Mouse (Mus musculus) brain, adult 2 months (tissue): ENCODE measurements at regions not wholly inside any gene's neighbourhood (a gene's known extent, or its start where the extent isn't known, plus 50 kb on each side); places are given as distances from the start of the nearest gene placed in this dataset.

ENCODE experiments used
- DNase-seq: peaks from one replicate; pipeline ENCODE4 v3.0.0; 2011; ENCODE audit warnings: low read depth, low spot score

DNA sequence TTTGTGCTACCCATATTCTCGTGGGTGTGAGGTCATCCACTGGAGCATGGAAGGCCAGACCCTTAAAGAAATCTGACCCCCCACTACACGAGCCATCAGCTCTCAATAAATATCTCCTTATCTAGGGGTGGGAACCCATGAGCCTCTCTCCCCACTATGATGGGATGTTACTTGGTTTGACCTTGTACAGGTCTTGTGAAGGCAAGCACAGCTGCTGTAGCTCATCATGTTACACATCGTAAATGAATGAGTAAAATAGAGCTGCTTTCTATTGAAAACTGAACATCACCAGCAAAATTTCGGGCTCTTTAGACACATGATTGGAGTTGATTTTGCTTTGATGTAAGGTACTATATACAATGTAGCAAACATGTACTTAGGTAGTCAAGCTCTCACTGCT lies 414.8 kb upstream of the Frg1 start:
- no peak for DNase-seq

DNA sequence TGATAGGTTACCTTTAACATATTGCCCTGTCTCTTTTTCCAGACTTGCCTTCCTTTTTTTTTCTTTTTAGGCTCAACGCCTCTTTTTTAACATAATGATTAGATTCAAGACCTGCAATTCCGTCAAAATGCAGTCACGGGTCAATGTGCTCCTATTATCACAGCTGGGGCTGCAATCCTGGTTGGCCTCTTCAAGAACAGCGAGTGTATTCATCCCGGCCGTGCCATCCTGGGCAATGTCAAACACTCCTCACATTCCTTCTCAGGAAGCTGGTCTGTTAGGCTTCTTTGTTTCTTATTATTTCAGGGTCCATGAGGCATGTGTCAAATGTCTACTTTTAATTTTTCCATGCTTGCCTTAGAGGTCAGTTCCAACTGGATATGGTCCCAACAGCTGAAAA lies 413.5 kb upstream of the Frg1 start:
- no peak for DNase-seq

DNA sequence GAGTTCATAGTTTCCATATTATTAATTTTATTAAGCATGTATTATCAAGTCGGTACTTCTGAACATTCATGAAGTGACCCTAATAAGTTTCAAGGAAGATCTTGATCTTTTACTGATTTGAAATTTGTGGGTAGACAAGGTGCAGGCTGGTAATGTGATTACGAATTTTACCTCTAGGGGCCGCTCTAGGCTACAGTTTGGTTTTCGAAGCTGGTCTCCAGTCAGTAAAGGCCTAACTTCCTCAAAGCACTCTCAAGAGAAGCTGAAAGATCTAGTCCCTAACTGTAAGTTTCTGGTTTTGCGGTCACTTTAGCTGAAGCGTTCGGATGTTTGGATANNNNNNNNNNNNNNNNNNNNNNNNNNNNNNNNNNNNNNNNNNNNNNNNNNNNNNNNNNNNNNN lies 408.1 kb upstream of the Frg1 start:
- peak; percentile 74 for DNase-seq

DNA sequence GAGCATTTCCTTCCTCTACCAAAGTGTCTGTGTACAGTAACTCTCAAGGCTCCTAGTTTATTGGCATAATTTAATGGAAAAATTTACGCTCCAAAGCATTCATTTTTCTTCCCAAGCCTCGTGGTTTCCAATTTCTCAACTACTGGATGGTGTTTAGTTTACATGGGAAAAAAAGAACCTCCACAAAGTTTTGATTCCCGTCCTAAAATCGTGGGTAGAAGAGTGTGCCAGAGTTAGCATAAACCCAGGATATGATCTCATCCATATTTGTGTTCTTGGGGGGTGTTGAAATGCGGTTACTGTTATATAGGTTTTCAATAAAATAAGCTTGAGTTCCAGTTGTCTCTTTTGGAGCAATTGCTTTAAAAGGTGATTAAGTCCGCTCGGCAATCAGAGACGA lies 406.2 kb upstream of the Frg1 start:
- no peak for DNase-seq

DNA sequence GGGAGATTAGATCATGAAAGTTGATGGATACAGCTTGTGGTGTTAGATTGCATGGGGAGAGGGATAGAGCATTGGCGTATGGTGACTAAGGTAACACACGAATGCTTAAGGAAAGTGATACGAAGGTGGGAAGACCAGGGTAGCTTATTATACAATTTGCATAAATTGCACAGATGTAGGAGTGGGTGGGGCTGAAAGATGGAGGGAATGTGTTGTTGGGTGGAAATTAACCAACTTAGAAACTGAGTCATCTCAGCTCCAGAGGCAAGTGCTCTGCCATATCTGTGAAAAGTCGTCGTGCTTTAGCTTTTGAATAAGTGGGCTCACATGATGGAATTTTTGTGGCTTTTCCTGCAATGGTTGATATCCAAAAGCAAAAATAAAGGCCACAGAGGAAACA lies 404.8 kb upstream of the Frg1 start:
- DNase-seq = peak; percentile 75

DNA sequence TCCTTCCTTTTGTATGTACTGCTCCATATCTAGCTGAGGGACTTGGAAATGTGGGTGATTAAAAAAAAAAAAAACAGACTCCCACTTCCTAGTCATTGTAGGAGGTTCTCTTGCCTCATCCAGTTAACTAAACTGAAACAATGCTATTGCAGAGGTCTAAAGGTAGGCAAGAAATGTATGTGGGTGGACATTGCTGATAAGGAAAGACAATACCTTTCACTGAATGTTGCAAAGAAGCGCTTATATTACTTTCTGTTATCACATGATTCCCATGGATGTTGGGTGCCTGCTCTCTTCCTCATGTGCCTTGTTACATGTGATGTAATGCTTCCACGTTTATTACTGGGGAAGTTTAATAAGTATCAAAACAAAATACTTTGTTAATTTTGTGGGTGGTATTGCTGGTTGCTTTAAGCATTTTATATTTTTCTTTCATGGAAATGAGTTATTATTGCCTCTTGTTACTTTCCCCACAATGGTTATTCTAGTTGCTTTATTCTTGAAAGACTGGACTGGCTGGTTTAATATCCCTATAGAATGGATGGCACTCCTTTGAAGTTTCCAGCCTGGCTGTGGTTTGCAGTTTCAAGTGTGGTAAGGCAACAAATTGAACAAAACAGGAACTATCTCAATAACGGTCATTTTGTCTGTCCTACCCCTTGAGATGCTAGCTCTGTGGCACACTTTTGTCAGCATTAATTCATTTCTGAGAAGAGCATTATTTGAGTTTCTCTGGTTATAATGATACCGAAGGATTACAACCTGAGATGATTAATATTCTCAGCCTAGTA lies 403.9 kb upstream of the Frg1 start:
- no peak for DNase-seq

DNA sequence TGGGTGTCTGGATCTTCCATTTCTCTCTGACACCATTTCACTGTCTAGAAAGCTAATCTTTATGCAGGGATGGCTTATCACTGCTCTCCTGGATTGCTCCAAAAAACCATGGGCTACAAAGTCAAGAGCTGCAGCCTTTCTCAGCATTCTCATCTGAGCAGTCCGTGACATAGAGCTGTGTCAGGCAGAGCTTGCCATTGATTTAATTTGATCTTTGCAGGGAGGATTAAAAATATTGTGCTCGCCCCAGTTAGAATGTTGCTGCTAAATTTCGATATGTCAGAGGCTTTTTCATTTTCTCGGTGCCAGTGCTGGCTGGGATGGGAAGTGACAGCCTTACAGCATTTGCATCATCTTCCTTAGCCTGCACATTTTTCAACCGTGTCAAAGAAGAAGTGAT lies 401.7 kb upstream of the Frg1 start:
- DNase-seq = peak; percentile 60

DNA sequence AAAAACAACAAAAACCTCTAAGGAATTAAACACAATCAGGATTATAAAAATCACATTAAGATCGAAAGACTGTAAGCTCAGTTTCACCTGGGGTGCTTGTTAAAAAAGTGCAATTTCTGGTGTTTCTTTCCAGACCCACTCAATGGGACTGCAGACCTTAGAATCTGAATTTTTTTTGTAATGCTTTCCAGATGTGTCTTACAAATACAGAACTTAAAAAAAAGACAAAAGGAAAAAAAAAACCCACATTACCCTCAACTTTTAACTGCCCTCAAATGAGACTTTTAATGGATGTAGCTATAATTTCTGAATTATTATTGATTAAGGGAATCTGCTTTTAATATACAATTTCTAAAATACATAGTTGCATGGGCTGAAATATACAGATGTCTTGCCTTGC lies 401.2 kb upstream of the Frg1 start:
- no peak for DNase-seq

DNA sequence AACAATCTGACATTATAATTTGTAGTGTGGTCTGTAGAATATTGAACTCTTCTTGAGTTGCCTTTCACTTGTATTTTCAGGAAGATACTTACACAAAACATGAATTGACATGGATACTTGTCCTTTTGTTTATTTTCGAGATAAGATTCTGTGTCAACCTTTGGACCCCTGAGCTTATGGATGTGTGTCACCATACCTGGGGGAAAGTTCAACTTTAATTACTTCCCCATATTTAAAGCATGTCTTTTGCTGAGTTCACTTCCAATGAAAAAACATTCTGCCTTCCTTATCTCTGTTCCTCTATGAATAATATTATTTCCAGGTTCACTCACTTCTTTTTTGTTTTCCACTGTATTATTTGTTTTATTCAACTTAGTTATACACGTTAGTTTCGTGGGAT lies 398.4 kb upstream of the Frg1 start:
- no peak for DNase-seq

DNA sequence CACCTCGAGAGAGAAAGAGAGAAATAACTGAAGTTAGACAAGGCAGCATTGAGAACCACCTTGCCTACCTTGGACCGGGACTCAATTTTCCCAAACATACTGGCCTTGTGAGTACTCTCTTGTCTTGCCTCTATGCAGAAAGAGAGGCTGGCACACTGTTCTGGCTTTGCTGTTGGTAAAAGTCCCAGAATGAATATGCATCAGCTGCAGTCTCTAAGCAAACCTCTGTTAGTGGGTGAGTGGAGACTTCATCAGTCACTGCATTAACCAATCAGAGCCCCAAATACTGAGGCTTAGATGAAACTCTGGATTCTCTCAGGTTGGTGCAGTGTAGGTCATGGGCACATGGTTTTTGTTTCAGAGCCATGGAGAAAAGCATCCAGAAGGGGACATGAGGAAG lies 378.8 kb upstream of the Frg1 start:
- DNase-seq = no peak

DNA sequence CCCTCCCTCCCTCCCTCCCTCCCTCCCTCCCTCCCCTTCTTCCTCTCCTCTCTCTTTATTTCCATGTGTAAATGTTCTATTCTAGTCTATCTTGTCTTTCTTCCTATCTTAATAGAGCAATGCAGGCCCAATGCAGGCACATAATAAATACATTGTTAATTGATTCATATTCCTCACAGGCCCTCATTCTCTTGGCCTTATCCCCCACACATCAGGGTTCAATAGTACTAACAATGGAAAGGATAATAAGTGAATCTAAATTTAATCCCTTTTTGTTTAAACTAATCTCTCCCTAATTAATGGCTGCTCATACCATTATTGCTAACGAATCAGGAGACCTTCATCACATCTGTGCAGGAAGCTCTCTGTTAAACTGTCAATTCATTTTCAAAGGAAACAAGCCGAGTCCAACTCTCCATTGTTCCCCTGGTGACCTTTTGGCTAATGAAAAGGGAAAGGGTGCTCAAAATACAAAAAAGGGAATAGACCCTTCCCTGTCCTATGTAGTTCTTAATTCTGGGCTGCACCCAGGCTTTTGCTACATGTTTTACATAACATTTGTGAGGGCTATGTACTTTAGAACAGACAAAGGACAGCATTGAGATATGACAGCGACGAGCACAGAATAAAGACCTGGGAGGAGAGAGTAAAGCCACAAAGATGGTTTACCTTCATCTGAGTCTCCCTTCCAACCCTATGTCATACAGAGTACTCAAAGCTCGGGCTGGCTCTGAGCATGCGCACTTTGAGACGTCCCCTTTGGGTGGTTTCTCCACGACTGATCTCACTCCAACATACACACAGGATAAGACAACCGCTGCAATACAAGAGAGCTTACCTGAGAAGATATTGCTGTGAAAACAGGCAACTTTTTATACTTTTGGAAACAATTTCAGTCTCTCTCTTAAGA lies 370.3 kb upstream of the Frg1 start:
- DNase-seq = no peak

DNA sequence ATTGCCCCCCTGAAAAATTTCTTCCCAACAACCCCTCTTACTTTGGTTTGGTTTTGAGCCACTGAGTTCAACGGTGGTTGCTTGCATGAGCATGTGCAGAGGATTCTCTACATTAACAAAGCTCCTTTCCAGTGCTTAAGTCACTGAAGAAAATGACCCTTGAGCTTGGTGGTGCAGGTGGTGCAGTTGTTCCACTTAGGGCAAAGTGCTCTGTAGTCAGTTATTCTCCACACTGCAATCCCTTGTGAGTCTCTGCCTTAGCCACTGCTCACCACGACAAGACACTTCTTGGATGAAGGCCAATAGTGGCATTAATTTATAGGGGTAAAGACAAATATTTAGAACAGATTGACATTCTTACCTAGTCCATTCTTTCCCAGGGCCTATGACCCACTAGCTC lies 369.1 kb upstream of the Frg1 start:
- no peak for DNase-seq

DNA sequence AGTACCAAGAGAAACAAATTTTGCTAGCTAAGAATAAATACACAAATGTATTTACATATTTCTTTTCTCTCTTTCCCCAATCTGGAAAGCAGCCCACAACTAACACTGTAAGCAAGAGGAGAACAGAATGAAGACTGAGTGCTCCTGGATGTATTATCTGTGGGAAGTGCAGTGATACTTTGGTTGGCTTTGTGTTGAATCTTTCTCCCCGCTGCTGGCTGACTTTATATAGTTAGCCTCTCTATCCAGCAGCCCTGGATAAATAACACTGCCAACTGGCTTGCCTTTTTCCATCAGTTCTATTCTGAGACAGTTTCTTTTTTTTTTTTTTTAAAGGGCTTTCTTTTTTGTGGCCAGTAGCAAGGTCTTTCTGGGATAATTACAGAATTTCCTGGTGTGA lies 366.0 kb upstream of the Frg1 start:
- DNase-seq = peak; percentile 27

DNA sequence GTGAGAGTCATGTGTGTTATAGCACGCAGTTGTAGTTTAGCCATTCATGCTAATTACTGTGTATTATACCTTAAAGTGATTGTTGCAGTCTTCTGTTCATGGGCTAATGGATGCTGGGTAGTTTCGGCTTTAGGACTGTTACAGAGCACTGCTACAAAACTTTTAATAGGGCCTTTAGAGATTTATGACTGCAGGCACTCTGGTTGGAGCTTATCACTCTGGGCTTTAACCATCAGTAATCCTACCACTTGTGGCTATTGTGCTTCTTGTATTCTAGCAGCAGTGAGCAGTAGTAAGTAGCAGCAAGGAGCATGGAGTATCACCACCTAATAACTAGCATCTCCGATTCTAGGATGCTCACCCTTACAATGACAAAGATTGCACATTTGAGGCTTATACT lies 362.6 kb upstream of the Frg1 start:
- DNase-seq = no peak

DNA sequence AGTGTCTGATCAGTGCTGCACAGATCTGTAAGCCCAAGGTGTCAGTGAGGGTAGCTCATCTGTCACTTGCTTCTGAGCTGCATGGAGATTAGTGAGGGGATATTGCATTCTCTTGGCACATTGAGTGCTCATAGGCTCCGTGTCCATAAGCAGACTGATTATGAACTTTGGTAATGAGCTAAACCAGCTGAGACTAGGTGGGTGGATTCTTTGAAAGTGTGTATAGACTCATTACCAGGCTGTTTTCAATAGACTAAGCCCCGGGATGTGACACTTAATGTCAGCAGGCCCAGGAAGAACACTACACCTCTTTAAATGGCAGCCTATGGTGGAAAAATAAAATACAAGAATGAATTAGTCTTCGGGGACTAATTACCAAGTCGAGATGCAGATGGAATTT lies 354.9 kb upstream of the Frg1 start:
- DNase-seq = no peak

DNA sequence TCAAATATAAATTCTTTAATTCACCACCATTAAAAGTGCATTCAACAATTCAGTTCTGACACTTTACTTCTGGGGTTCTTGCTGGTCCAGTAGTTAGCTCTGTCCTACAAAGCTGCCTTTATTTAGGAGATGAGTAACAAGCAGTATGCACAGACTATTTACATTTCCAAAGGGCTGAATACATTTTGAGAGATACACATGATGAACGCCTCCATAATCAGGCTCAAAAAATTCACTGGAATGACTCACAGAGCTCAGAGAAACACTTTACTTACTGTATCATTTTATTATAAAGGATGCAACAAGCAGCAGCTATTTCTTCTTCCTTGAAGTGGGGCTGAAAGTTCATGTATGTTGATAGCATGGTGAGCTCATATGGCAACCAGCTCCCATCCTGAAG lies 336.6 kb upstream of the Frg1 start:
- DNase-seq = peak; percentile 76

DNA sequence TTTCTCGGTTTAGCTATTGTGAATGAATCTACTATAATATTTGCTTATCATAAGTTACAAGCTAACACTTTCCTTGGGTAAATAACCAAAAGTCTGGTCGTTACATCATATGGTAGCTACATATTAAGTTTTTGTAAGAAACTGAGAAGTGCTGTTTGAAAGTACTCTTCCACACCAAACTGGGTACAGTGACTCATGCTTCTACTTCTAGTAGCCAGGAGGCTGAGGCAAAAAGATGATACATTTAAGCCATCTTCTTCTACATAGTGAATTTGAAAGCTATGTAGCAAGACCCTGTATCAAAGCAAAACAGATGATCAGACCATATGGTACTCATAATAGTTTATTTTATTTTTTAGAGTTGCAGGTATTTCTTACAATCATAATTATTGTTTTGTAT lies 335.8 kb upstream of the Frg1 start:
- DNase-seq = peak; percentile 58

DNA sequence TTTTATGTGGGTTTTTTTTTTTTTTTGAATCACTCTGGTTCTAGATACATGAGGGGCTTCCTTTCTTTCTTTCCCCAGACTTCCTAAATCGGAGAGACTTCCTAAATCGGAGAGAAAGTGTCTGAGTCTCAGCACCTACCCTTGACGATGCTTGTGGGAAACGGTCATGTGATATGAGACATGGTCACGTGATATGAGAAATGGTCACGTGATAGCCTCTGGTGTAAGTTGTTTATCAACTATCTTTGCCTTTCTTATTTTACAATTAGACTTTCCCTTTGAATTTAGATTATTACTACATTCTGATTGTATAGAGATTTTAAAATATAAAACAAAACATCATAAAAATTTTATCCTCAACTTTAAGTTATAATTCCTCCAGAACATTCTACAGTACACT lies 330.1 kb upstream of the Frg1 start:
- no peak for DNase-seq

DNA sequence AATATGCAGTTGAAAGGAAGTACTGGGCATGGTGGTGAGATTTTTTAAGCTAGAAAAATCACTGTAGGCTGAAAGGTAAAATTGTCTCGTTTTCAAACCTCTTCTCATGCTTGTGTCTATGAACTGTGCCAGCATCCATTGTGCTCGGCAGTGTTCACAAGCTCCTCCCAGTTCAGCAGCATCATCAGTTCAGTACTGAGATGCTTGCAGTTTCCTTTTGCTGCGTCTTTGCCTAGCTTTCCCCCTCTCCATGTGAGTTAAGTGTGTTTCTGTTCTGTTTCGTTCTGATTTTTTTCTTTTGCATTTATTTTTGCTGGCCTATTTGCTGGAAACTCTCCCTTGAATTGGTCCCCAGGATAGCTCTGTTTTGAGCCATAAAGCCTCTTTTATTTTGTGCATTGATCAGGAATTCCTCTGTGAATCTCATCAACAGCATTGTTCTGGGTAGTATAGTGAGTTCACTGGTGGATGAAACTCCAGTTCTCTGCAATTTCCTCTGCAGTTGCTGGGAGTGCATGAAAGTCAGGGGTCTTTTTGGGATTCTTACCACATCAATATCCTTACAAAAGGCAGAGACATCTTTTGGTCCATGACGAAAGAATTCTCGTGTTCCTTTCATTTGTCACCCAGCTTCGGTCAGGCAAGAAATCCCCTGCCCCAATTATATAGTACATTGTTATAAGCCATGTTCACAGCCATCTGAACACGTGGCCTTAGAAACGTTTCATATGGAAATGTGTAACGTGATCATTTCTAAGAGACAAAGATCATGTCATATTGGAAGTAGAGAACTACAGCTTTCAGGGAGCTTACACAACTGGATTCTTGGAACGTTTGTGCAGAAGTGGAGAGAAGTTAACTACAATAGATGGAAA lies 326.2 kb upstream of the Frg1 start:
- peak; percentile 45 for DNase-seq

DNA sequence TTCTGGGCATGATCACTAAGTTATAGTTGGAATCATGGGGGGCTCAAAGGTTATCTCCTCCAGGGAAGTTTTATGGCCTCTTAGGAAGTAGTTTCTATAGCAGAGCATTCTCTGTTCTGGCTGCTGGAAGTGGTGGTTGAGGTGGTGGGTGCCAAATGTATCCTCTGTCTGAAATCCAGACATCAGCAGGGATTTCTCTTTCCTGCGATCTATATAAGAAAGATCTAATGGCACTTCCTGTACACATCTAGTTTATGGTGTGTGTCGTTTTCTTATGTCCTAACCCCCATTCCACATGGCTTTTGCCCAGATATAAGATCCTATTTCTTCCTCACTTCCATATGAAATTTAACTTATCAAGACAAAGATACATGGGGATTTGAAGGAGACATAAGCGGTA lies 300.1 kb upstream of the Frg1 start:
- DNase-seq = no peak

DNA sequence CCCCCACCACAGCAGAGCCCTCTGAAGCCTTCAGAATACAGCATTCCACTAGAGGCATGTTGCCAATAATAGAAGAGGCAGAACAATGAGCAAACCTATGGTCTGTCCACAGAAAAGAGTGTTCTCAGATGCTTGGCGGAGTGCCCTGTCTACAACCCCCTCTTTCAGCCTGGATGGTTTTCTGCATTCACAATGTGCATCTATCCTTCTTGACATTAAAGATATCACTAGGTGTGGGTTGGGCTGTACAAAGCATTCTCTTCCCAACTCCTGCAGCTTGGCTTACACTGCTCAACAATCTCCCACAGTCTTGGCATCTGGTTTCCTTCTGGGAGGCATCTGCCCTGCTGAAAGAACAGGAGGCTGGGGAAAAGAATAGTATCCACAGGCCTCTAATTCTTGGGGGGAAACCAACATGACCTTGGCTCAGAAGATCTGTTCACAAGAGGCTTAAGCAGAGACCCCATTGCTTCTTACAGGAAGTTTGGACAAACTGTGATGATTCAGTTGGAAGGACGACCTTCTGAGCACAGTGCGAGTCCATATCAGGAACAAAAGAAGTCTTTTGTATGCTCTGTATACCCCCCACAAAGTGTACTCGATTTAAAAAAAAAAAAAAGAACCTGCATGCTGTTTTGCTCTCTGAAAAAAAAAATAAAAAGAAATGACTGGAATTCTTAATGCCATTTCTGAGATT lies 296.9 kb upstream of the Frg1 start:
- peak; percentile 85 for DNase-seq
